Mouse (Mus musculus): ENCODE data around the gene Spc24. TPM values are rescaled to one million over a fixed set of nuclear protein-coding genes. Genes with fewer than 3 reads are reported as not detected.
A peak's percentile ranks its signal among the peaks of the same experiment; 100 is the strongest.
"Not testable (repeated sequence)": the region's sequence is repeated elsewhere in the genome, so short reads cannot be mapped to it uniquely, and the experiment has no call there.

The Spc24 gene
- polyA plus RNA-seq, 1 experiment from 2014 or later: 232 TPM

- H3K4me1 ChIP-seq: peaks cover 54% of the 10 kb centered on the region
- WGBS: 70% methylated on average over 5 of the region's 5 CpGs
- no peaks in the 10 kb centered on the region for H3K9me3 ChIP-seq (replicated peaks)
- H3K36me3 ChIP-seq: peaks cover 67% of the 10 kb centered on the region
- DNase-seq (ENCODE audit: low spot score): no peak
- peak overlapping the region; percentile 80 for H3K4me3 ChIP-seq
- H3K27me3 ChIP-seq (ENCODE audit: low read depth, poor library complexity, severe bottlenecking): no peaks in the 10 kb centered on the region
- H3K27ac ChIP-seq: peak overlapping the region; percentile 81
Measured at GRCm38 (mm10) chr9:21795579-21795978, 35.5 kb upstream of the Spc24 start.

DNA sequence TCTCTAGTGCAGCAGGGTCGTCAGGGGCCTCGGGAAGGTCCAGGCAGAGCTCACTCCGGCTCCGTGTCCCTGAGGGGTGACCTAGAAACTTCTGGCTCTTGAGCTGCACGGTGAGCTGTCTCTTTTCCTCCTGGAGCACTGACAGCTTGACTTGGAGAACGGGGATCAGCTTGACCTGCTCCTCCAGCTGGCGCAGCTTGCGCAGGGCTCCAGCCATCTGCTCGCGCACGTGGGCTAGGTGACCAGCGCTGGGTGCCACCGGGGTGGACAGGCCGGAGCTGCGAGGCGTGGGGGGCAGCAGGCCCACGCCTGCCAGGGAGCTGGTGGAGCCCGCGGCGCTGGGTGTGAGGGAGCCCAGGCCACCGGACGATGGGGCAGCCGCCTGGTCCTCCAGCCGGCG is 34.8 kb upstream of the Spc24 start:
- 96% methylated on average over 25 of the region's 25 CpGs for WGBS
- H3K27me3 ChIP-seq (ENCODE audit: low read depth, poor library complexity, severe bottlenecking): no peaks in the 10 kb centered on the region
- H3K4me1 ChIP-seq: peaks cover 50% of the 10 kb centered on the region
- H3K9me3 ChIP-seq (replicated peaks): no peaks in the 10 kb centered on the region
- H3K4me3 ChIP-seq: peak overlapping the region; percentile 80; the same call in 1 of the 2 replicates
- peak overlapping the region; percentile 81 for H3K27ac ChIP-seq
- H3K36me3 ChIP-seq: peaks cover 68% of the 10 kb centered on the region
- DNase-seq (ENCODE audit: low spot score): no peak

- WGBS: 95% methylated on average over 18 of the region's 18 CpGs
Measured at GRCm38 (mm10) chr9:21794344-21794834, 34.3 kb upstream of the Spc24 start.

GRCm38 (mm10) chr9:21793507-21793906 is 33.4 kb upstream of the Spc24 start:
- H3K27ac ChIP-seq; DNase-seq (ENCODE audit: low spot score); H3K27me3 ChIP-seq (ENCODE audit: low read depth, poor library complexity, severe bottlenecking); H3K9me3 ChIP-seq (replicated peaks); H3K4me3 ChIP-seq: not testable (repeated sequence)
- H3K36me3 ChIP-seq: peaks cover 80% of the 10 kb centered on the region
- H3K4me1 ChIP-seq: peaks cover 40% of the 10 kb centered on the region
- 97% methylated on average over 6 of the region's 6 CpGs for WGBS

More at GRCm38 (mm10) chr9:21794344-21794834, 34.3 kb upstream of the Spc24 start:
- Histone ChIP-seq H3K27ac (no peak overlapping the region), H3K27me3 (ENCODE audit: low read depth, poor library complexity, severe bottlenecking) (no peaks in the 10 kb centered on the region), H3K9me3 (replicated peaks) (no peaks in the 10 kb centered on the region), H3K4me3 (no peak overlapping the region), H3K36me3 (peaks cover 71% of the 10 kb centered on the region), H3K4me1 (peaks cover 49% of the 10 kb centered on the region)
- no peak for DNase-seq (ENCODE audit: low spot score)

- Histone ChIP-seq H3K36me3 (peaks cover 88% of the 10 kb centered on the region), H3K4me3 (0 out of 2 replicates have a peak overlapping the region, but pooled peaks have one; percentile 1), H3K9me3 (replicated peaks) (no peaks in the 10 kb centered on the region), H3K27me3 (ENCODE audit: low read depth, poor library complexity, severe bottlenecking) (no peaks in the 10 kb centered on the region), H3K27ac (no peak overlapping the region), H3K4me1 (peaks cover 48% of the 10 kb centered on the region)
- WGBS: 85% methylated on average over 8 of the region's 8 CpGs
- DNase-seq (ENCODE audit: low spot score): no peak
Measured at GRCm38 (mm10) chr9:21792644-21793043, 32.5 kb upstream of the Spc24 start.

DNA sequence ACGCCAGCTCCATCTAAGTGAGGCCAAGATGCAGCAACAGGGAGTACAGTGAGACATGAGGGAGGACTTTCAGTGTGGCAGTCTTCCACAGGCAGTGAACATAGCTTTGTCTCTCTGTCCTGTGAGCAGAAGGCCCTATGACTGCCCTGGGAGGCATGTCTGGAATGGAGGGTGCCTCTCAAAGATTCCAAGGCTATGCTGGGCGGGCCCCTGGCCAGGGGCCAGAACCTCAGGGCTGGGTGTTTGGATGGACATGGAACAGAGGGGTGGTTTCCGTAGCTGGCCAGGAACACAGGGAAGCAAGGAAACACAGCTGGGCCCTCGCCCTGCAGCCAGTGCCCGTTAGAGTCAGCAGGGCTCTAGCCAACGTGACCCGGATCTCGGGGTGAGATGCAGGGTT is 31.8 kb upstream of the Spc24 start:
- H3K27ac ChIP-seq: no peak overlapping the region
- no peak for DNase-seq (ENCODE audit: low spot score)
- WGBS: 96% methylated on average over 8 of the region's 8 CpGs
- peaks cover 96% of the 10 kb centered on the region for H3K36me3 ChIP-seq
- H3K4me1 ChIP-seq: peaks cover 48% of the 10 kb centered on the region
- H3K4me3 ChIP-seq: no peak overlapping the region
- H3K9me3 ChIP-seq (replicated peaks): no peaks in the 10 kb centered on the region
- no peaks in the 10 kb centered on the region for H3K27me3 ChIP-seq (ENCODE audit: low read depth, poor library complexity, severe bottlenecking)

DNA sequence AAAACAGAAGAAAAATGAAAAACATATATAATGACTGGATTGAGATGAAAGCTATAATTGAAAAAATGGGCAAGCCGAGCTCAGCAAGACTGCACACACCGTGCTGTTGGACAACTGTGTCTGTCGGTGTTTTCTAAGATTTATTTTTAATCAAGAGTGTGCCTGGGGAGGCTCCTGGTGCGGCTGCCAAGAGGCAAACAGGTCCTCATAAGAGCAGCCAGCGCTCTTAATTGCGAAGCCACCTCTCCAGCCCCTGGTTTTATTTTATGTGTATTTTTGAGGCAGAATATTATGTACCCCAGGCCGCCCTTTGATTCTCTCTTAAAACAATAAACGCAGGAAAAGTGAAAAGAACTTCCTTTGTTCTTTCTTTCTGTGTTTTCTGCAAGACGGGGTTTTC is 28.1 kb upstream of the Spc24 start:
- peaks cover 24% of the 10 kb centered on the region for H3K4me1 ChIP-seq
- 78% methylated on average over 9 of the region's 9 CpGs for WGBS
- peaks cover 99% of the 10 kb centered on the region for H3K36me3 ChIP-seq

GRCm38 (mm10) chr9:21787654-21788053 is 27.6 kb upstream of the Spc24 start:
- Histone ChIP-seq H3K4me3 (no peak overlapping the region), H3K27ac (peak overlapping the region; percentile 63), H3K9me3 (replicated peaks) (no peaks in the 10 kb centered on the region), H3K27me3 (ENCODE audit: low read depth, poor library complexity, severe bottlenecking) (no peaks in the 10 kb centered on the region), H3K36me3 (peaks cover 96% of the 10 kb centered on the region), H3K4me1 (peaks cover 21% of the 10 kb centered on the region)
- DNase-seq (ENCODE audit: low spot score): no peak
- 74% methylated on average over 5 of the region's 5 CpGs for WGBS

More for the DNA sequence above, 28.1 kb upstream of the Spc24 start:
- DNase-seq (ENCODE audit: low spot score): no peak
- H3K27me3 ChIP-seq (ENCODE audit: low read depth, poor library complexity, severe bottlenecking): no peaks in the 10 kb centered on the region
- no peak overlapping the region for H3K4me3 ChIP-seq
- H3K9me3 ChIP-seq (replicated peaks): no peaks in the 10 kb centered on the region
- peak overlapping the region; percentile 63 for H3K27ac ChIP-seq

GRCm38 (mm10) chr9:21786906-21787305 is 26.8 kb upstream of the Spc24 start:
- Histone ChIP-seq H3K27ac (peak overlapping the region; percentile 63), H3K27me3 (ENCODE audit: low read depth, poor library complexity, severe bottlenecking) (no peaks in the 10 kb centered on the region), H3K4me3 (no peak overlapping the region), H3K9me3 (replicated peaks) (no peaks in the 10 kb centered on the region), H3K4me1 (peaks cover 25% of the 10 kb centered on the region), H3K36me3 (peaks cover 96% of the 10 kb centered on the region)
- peak; percentile 85 for DNase-seq (ENCODE audit: low spot score)
- whole genome bisulfite sequencing: 9% methylated on average over 6 of the region's 6 CpGs

DNA sequence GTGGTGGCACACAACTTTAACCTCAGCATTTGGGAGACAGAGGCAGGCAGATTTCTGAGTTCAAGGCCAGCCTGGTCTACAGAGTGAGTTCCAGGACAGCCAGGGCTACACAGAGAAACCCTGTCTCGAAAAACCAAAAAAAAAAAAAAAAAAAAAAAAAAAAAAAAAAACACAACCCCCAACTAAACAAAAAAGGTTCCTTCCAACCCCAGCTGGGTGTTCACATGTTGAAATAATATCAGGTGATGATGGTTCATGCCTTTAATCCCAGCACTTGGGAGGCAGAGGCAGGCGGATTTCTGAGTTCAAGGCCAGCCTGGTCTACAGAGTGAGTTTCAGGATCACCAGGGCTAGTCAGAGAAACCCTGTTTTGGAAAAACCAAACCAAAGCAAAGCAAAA is 26.2 kb upstream of the Spc24 start:
- H3K27ac ChIP-seq; H3K4me3 ChIP-seq; H3K27me3 ChIP-seq (ENCODE audit: low read depth, poor library complexity, severe bottlenecking); H3K9me3 ChIP-seq (replicated peaks); DNase-seq (ENCODE audit: low spot score): not testable (repeated sequence)
- peaks cover 96% of the 10 kb centered on the region for H3K36me3 ChIP-seq
- peaks cover 26% of the 10 kb centered on the region for H3K4me1 ChIP-seq
- 80% methylated on average over 2 of the region's 2 CpGs for WGBS

DNA sequence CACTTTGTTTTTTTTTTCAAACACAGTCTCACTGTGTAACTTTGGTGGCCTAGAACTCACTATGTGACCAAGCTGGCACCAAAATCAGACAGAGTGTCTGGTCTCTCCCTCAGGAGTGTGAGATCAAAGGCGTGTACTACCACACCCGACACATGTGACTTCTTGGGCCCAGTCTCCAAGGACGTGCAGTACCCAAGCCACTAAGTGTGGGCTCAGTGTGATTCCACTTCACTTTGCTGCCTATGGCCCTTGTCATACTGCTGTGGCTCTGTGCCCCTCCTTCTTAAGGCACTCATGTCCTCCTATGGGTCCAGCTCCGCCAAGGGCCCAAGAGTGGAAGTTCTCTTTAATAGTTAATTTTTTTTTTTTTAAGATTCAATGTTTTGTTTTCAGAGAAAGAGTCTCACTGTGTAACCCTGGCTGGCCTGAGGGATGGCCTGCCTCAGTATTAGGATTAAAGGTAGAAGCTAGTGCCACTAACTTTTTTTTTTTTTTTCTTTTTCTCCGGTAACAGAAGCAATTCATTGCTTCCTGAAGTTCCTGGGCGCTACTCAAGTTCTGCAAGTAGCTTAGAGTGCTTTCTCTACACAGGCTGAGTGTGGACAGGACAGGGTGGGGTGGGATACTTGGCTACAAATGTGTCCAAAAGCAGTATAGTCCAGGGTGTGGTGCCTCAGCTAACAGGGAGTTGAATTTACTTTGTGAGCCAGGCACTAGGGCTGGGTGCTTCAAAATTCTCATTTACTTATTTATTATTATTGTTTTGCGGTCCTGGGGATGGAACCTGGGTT is 24.6 kb upstream of the Spc24 start:
- Histone ChIP-seq H3K4me1 (peaks cover 26% of the 10 kb centered on the region), H3K9me3 (replicated peaks) (no peaks in the 10 kb centered on the region), H3K4me3 (no peak overlapping the region), H3K27me3 (ENCODE audit: low read depth, poor library complexity, severe bottlenecking) (no peaks in the 10 kb centered on the region), H3K27ac (no peak overlapping the region), H3K36me3 (peaks cover 96% of the 10 kb centered on the region)
- no peak for DNase-seq (ENCODE audit: low spot score)
- 87% methylated on average over 7 of the region's 7 CpGs for WGBS

DNA sequence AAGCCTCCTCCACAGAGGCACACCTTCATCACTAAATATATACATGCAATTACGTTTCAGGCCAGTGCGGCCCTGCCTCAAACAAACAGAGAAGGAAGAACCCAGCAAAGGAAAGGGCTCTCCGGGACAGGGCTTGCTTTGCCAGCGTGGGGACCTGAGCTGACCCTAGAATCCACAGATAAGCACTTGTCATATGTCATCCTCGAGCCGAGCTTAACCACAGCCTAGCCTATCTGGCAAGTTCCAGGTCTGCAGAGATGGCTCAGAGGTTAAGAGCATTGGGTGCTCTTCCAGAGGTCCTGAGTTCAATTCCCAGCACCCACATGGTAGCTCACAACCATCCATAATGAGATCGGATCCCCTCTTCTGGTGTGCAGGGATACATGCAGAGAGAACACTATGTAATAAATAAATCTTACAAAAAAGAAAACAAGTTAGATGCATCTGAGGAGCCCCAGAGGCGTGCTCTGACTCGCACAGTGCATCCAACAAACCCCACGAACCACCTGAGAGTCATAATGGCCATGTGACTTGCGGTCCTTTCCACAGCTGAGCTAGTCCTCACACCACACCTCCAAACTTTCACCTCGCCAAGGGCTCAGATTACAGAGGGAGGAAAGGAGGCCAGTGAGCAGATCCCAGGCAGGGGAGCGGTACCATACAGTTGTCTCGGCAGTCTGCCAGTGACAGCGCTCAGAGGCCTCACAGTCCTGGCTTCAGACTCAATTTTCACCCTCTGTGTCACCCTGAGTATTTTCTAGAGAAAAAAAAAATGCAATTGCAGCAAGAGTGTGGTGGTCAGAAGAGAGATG is 21.8 kb upstream of the Spc24 start:
- H3K36me3 ChIP-seq: peaks cover 93% of the 10 kb centered on the region
- H3K4me3 ChIP-seq: no peak overlapping the region
- WGBS: 70% methylated on average over 15 of the region's 15 CpGs
- peaks cover 10% of the 10 kb centered on the region for H3K4me1 ChIP-seq
- H3K27me3 ChIP-seq (ENCODE audit: low read depth, poor library complexity, severe bottlenecking): no peaks in the 10 kb centered on the region
- no peak for DNase-seq (ENCODE audit: low spot score)
- H3K9me3 ChIP-seq (replicated peaks): no peaks in the 10 kb centered on the region
- H3K27ac ChIP-seq: no peak overlapping the region

- WGBS: 94% methylated on average over 3 of the region's 3 CpGs
- H3K4me3 ChIP-seq: no peak overlapping the region
- H3K27ac ChIP-seq: no peak overlapping the region
- no peaks in the 10 kb centered on the region for H3K9me3 ChIP-seq (replicated peaks)
- peaks cover 8% of the 10 kb centered on the region; the same call in 1 of the 2 replicates for H3K4me1 ChIP-seq
- peaks cover 92% of the 10 kb centered on the region for H3K36me3 ChIP-seq
- no peaks in the 10 kb centered on the region for H3K27me3 ChIP-seq (ENCODE audit: low read depth, poor library complexity, severe bottlenecking)
- no peak for DNase-seq (ENCODE audit: low spot score)
Measured at GRCm38 (mm10) chr9:21777726-21778125, 17.6 kb upstream of the Spc24 start.
